Mouse (Mus musculus) lung, postnatal 0 days (tissue): Measurements from ENCODE around the gene Fndc3b. TPM values are rescaled to one million over a fixed set of nuclear protein-coding genes. Genes with fewer than 3 reads are reported as not detected.
A peak's percentile ranks its signal among the peaks of the same experiment; 100 is the strongest.

ENCODE experiments used
- ATAC-seq: fragments of 200-750 bp; cut with Nextera tagmentation; 2 replicates; pipeline ENCODE4 v1.8.0; 2017; ENCODE audit warnings: moderate library complexity
- DNase-seq: peaks from one replicate; pipeline ENCODE4 v3.0.0-alpha.2; 2016; ENCODE audit warnings: low spot score
- H3K27ac ChIP-seq: fragments of 300-500 bp; sonication (generic); 2 replicates; pipeline ENCODE4 v1.5.1; 2014; ENCODE audit warnings: antibody characterized with exemption, mild to moderate bottlenecking, low read length, mixed read lengths
- H3K27me3 ChIP-seq: fragments of 300-500 bp; sonication (generic); replicated peaks from 2 replicates; pipeline ENCODE4 v1.6.1; 2014; ENCODE audit warnings: low read length, mixed read lengths; ENCODE audit not compliant: insufficient read depth
- H3K36me3 ChIP-seq: fragments of 300-500 bp; sonication (generic); 2 replicates; pipeline ENCODE4 v1.6.1; 2014; ENCODE audit warnings: low read length, mixed read lengths; ENCODE audit not compliant: insufficient read depth
- H3K4me1 ChIP-seq: fragments of 300-500 bp; sonication (generic); 2 replicates; pipeline ENCODE4 v1.6.1; 2014; ENCODE audit warnings: antibody characterized with exemption, low read depth, low read length, mixed read lengths; ENCODE audit not compliant: insufficient read depth
- H3K4me2 ChIP-seq: fragments of 300-500 bp; sonication (generic); replicated peaks from 2 replicates; pipeline ENCODE4 v1.6.1; 2014; ENCODE audit warnings: low read depth, mild to moderate bottlenecking, low read length, moderate library complexity, mixed read lengths
- H3K4me3 ChIP-seq: fragments of 300-500 bp; sonication (generic); 2 replicates; pipeline ENCODE4 v1.5.1; 2014; ENCODE audit warnings: low read depth, low read length
- H3K9ac ChIP-seq: fragments of 300-500 bp; sonication (generic); replicated peaks from 2 replicates; pipeline ENCODE4 v1.6.1; 2014; ENCODE audit warnings: low read depth, mild to moderate bottlenecking
- H3K9me3 ChIP-seq: fragments of 300-500 bp; sonication (generic); 2 replicates; pipeline ENCODE4 v1.6.1; 2016; ENCODE audit warnings: low read length, mixed read lengths
- CTCF ChIP-seq: IDR thresholded peaks from 2 replicates; pipeline ENCODE4 v1.5.1; 2016; ENCODE audit warnings: antibody characterized with exemption, mild to moderate bottlenecking
- EP300 ChIP-seq: IDR thresholded peaks from 2 replicates; pipeline ENCODE4 v1.6.1; 2016; ENCODE audit warnings: antibody characterized with exemption, mild to moderate bottlenecking, control low read depth
- WGBS: fragments of 180-500 bp; shearing (Covaris S2); extraction: QIAGEN DNeasy Blood & Tissue Kit; methylation state at CpG from one replicate; pipeline ENCODE4 v1.1.7; 2014; 5-methylcytosine and 5-hydroxymethylcytosine counted together
- polyA plus RNA-seq: library from polyadenylated mRNA; unstranded; fragments of >200 nt; fragmentation: Nextera tagmentation; extraction: Ambion mirVana; gene quantifications from 2 replicates; pipeline ENCODE4 v1.2.1, GENCODE M21; 2015

Fndc3b gene
- polyA plus RNA-seq, 1 experiment from 2014 or later, result 28.5 TPM

GRCm38 (mm10) chr3:27530370-27530769 lies 180.7 kb downstream of the Fndc3b start:
- Histone ChIP-seq H3K4me2 (no peak overlapping the region), H3K4me1 (no peaks in the 10 kb centered on the region; the same call in 1 of the 2 replicates), H3K9me3 (no peaks in the 10 kb centered on the region), H3K9ac (no peak overlapping the region), H3K27ac (no peak overlapping the region), H3K27me3 (no peaks in the 10 kb centered on the region), H3K36me3 (peaks cover 2% of the 10 kb centered on the region; the same call in 1 of the 2 replicates), H3K4me3 (no peak overlapping the region)
- ATAC-seq (no peak), DNase-seq (no peak)
- WGBS, result 63% methylated on average over 7 of the region's 7 CpGs
- TF ChIP-seq CTCF (no peak), EP300 (no peak)

- TF ChIP-seq CTCF, result no peak
- TF ChIP-seq EP300, result no peak
- no peaks in the 10 kb centered on the region for H3K9me3 ChIP-seq
- 66% methylated on average over 14 of the region's 14 CpGs for WGBS
- H3K36me3 ChIP-seq, result peaks cover 2% of the 10 kb centered on the region; the same call in 1 of the 2 replicates
- no peak overlapping the region for H3K27ac ChIP-seq
- ATAC-seq, result no peak
- H3K4me1 ChIP-seq, result no peaks in the 10 kb centered on the region; the same call in 1 of the 2 replicates
- H3K4me2 ChIP-seq, result no peak overlapping the region
- no peak overlapping the region for H3K4me3 ChIP-seq
- no peak overlapping the region for H3K9ac ChIP-seq
- no peaks in the 10 kb centered on the region for H3K27me3 ChIP-seq
- DNase-seq, result no peak
Observed at GRCm38 (mm10) chr3:27529221-27530051, 181.7 kb downstream of the Fndc3b start.

- Histone ChIP-seq H3K4me1 (peaks cover 3% of the 10 kb centered on the region; the same call in 1 of the 2 replicates), H3K4me3 (no peak overlapping the region), H3K27ac (no peak overlapping the region), H3K9me3 (no peaks in the 10 kb centered on the region), H3K27me3 (no peaks in the 10 kb centered on the region), H3K4me2 (no peak overlapping the region), H3K9ac (no peak overlapping the region), H3K36me3 (0 out of 2 replicates have a peak, but pooled peaks cover 2% of the 10 kb centered on the region)
- 89% methylated on average over 3 of the region's 3 CpGs for WGBS
- DNase-seq (no peak), ATAC-seq (no peak)
- TF ChIP-seq CTCF (no peak), EP300 (no peak)
Observed at GRCm38 (mm10) chr3:27526991-27527390, 184.1 kb downstream of the Fndc3b start.

GRCm38 (mm10) chr3:27523176-27523936 lies 187.8 kb downstream of the Fndc3b start:
- Histone ChIP-seq H3K4me1 (peaks cover 12% of the 10 kb centered on the region), H3K36me3 (no peaks in the 10 kb centered on the region), H3K27me3 (no peaks in the 10 kb centered on the region), H3K9ac (no peak overlapping the region), H3K4me3 (no peak overlapping the region), H3K4me2 (no peak overlapping the region), H3K9me3 (no peaks in the 10 kb centered on the region), H3K27ac (no peak overlapping the region)
- TF ChIP-seq EP300, result no peak
- no peak for TF ChIP-seq CTCF
- no peak for DNase-seq
- no peak for ATAC-seq
- 61% methylated on average over 12 of the region's 12 CpGs for WGBS

GRCm38 (mm10) chr3:27520391-27520790 lies 190.7 kb downstream of the Fndc3b start:
- H3K9ac ChIP-seq, result no peak overlapping the region
- H3K27ac ChIP-seq, result no peak overlapping the region
- no peak for DNase-seq
- 65% methylated on average over 6 of the region's 6 CpGs for WGBS
- TF ChIP-seq CTCF, result no peak
- no peak for TF ChIP-seq EP300
- H3K9me3 ChIP-seq, result no peaks in the 10 kb centered on the region
- no peak overlapping the region for H3K4me3 ChIP-seq
- H3K4me2 ChIP-seq, result no peak overlapping the region
- no peak for ATAC-seq
- H3K27me3 ChIP-seq, result no peaks in the 10 kb centered on the region
- H3K4me1 ChIP-seq, result peaks cover 12% of the 10 kb centered on the region; the same call in 1 of the 2 replicates
- H3K36me3 ChIP-seq, result no peaks in the 10 kb centered on the region

- no peak overlapping the region for H3K9ac ChIP-seq
- H3K9me3 ChIP-seq, result no peaks in the 10 kb centered on the region
- H3K4me2 ChIP-seq, result no peak overlapping the region
- DNase-seq, result peak; percentile 36
- H3K27ac ChIP-seq, result 0 out of 2 replicates have a peak overlapping the region, but pooled peaks have one; percentile 20
- no peaks in the 10 kb centered on the region for H3K36me3 ChIP-seq
- H3K4me3 ChIP-seq, result no peak overlapping the region
- TF ChIP-seq CTCF (no peak), EP300 (peak; percentile 12; the same call in 1 of the 2 replicates)
- ATAC-seq, result peak; percentile 65
- 62% methylated on average over 6 of the region's 6 CpGs for WGBS
- peaks cover 12% of the 10 kb centered on the region; the same call in 1 of the 2 replicates for H3K4me1 ChIP-seq
- no peaks in the 10 kb centered on the region for H3K27me3 ChIP-seq
Observed at GRCm38 (mm10) chr3:27519481-27519880, 191.6 kb downstream of the Fndc3b start.
